Mouse (Mus musculus): ENCODE measurements around the gene Fam193a. TPM values are rescaled to one million over a fixed set of nuclear protein-coding genes. Genes with fewer than 3 reads are reported as not detected.
A peak's percentile ranks its signal among the peaks of the same experiment; 100 is the strongest.

Fam193a gene
- polyA plus RNA-seq, 1 experiment from 2014 or later: 6.7 TPM

DNA sequence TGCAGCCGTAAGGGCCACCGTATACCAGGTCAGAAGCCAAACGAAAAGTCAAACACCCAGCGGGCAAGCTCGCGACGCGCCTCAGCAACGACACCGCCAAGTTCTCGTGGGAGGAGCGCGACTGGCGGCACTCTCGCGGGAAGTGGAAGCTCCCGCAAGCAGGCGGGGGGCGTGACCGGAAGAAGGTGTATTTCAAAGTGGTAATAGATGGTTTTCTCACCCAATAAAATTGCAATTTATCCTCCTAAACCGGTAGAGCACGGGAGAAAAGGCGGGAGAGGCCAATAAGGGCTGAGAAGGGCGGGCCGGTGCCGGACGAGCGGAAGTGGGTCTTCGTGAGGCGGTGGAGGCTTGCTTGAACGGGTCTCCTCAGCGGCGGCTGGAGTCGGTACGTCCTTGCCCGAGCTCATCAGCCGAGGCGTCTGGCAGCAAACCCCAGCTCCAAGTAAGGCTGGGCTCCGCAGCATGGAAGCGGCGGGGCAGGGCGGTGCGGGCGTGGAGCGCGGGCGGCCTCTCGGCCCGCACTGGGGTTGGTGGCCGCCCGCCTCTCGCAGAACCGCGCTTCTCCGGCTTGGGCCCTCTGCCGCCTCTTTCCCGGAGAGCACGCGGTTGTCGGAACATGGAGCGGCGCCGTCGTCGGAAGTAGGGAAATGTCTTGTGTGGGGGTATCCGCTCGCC, 33.5 kb upstream of the Fam193a start, which contains the start of gene Rnf4:
Gene Rnf4, plus strand, starts transcription at position 193 of the 678 bp plus-strand sequence.
- peaks cover 9% of the 10 kb centered on the region for H3K4me1 ChIP-seq (ENCODE audit: control insufficient read depth, insufficient read depth, low read length)
- WGBS: under 1% methylated on average over 67 of the region's 67 CpGs
- H3K27ac ChIP-seq (ENCODE audit: low read length): peak within 1 kb of the TSS; percentile 97
- no peaks in the 10 kb centered on the region for H3K27me3 ChIP-seq (replicated peaks; ENCODE audit: control insufficient read depth, insufficient read depth, low read length)
- H3K9ac ChIP-seq (ENCODE audit: low read depth, low read length): peak within 1 kb of the TSS; percentile 99
- H3K36me3 ChIP-seq (ENCODE audit: control insufficient read depth, insufficient read depth, low read length): no peaks in the 10 kb centered on the region
- H3K9me3 ChIP-seq (ENCODE audit: control insufficient read depth, low read length): no peaks in the 10 kb centered on the region
- ATAC-seq: peak; percentile 98
- H3K4me2 ChIP-seq (ENCODE audit: low read depth, low read length): peak within 1 kb of the TSS; percentile 79
- H3K4me3 ChIP-seq (ENCODE audit: low read length): peak within 1 kb of the TSS; percentile 98

- H3K9ac ChIP-seq (ENCODE audit: low read depth, low read length): peak overlapping the region; percentile 99
- peaks cover 9% of the 10 kb centered on the region for H3K4me1 ChIP-seq (ENCODE audit: control insufficient read depth, insufficient read depth, low read length)
- H3K27me3 ChIP-seq (replicated peaks; ENCODE audit: control insufficient read depth, insufficient read depth, low read length): no peaks in the 10 kb centered on the region
- no peaks in the 10 kb centered on the region for H3K36me3 ChIP-seq (ENCODE audit: control insufficient read depth, insufficient read depth, low read length)
- peak overlapping the region; percentile 79 for H3K4me2 ChIP-seq (ENCODE audit: low read depth, low read length)
- WGBS: under 1% methylated on average over 42 of the region's 42 CpGs
- H3K27ac ChIP-seq (ENCODE audit: low read length): peak overlapping the region; percentile 97
- peak; percentile 58 for ATAC-seq
- H3K4me3 ChIP-seq (ENCODE audit: low read length): peak overlapping the region; percentile 98
- no peaks in the 10 kb centered on the region for H3K9me3 ChIP-seq (ENCODE audit: control insufficient read depth, low read length)
Measured at GRCm38 (mm10) chr5:34336775-34337450, 32.8 kb upstream of the Fam193a start.

- ATAC-seq: no peak
- no peaks in the 10 kb centered on the region for H3K27me3 ChIP-seq (replicated peaks; ENCODE audit: control insufficient read depth, insufficient read depth, low read length)
- no peak overlapping the region for H3K4me2 ChIP-seq (ENCODE audit: low read depth, low read length)
- no peak overlapping the region for H3K4me3 ChIP-seq (ENCODE audit: low read length)
- H3K27ac ChIP-seq (ENCODE audit: low read length): no peak overlapping the region
- H3K9me3 ChIP-seq (ENCODE audit: control insufficient read depth, low read length): no peaks in the 10 kb centered on the region
- no peaks in the 10 kb centered on the region for H3K36me3 ChIP-seq (ENCODE audit: control insufficient read depth, insufficient read depth, low read length)
- H3K4me1 ChIP-seq (ENCODE audit: control insufficient read depth, insufficient read depth, low read length): peaks cover 9% of the 10 kb centered on the region
- no peak overlapping the region for H3K9ac ChIP-seq (ENCODE audit: low read depth, low read length)
- 92% methylated on average over 6 of the region's 6 CpGs for WGBS
Measured at GRCm38 (mm10) chr5:34340246-34340645, 29.5 kb upstream of the Fam193a start.

DNA sequence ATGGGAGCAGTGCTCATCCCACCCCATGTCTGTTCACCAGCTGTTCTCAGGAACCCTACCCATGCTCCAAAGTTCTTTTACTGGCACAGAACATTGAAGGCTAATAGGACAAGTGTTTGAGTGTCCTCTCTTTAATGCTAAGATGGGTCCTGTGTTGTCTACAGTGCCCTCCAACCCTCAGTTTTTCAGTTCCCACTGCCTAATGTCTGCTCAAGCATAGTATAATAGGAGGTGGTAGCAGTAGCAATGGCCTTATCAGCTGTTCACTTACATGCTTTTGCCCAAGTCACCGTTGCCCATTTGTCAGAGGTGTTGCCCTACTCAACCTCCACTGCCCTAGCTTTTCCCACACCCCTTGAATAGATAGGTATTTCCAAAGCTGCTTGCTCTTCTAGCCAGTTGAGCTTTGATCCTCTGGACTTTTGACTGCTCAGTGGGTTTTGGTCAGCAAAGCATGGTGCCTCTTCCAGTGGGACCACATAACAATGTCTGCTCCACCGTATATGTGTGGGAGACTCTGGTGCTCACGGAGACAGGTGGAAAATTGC, 17.6 kb upstream of the Fam193a start:
- H3K4me2 ChIP-seq (ENCODE audit: low read depth, low read length): no peak overlapping the region
- H3K27me3 ChIP-seq (replicated peaks; ENCODE audit: control insufficient read depth, insufficient read depth, low read length): no peaks in the 10 kb centered on the region
- 96% methylated on average over 3 of the region's 3 CpGs for WGBS
- no peak overlapping the region for H3K4me3 ChIP-seq (ENCODE audit: low read length)
- H3K9ac ChIP-seq (ENCODE audit: low read depth, low read length): no peak overlapping the region
- no peaks in the 10 kb centered on the region for H3K4me1 ChIP-seq (ENCODE audit: control insufficient read depth, insufficient read depth, low read length)
- H3K27ac ChIP-seq (ENCODE audit: low read length): no peak overlapping the region
- ATAC-seq: no peak
- peaks cover 19% of the 10 kb centered on the region for H3K36me3 ChIP-seq (ENCODE audit: control insufficient read depth, insufficient read depth, low read length)
- no peaks in the 10 kb centered on the region for H3K9me3 ChIP-seq (ENCODE audit: control insufficient read depth, low read length)

DNA sequence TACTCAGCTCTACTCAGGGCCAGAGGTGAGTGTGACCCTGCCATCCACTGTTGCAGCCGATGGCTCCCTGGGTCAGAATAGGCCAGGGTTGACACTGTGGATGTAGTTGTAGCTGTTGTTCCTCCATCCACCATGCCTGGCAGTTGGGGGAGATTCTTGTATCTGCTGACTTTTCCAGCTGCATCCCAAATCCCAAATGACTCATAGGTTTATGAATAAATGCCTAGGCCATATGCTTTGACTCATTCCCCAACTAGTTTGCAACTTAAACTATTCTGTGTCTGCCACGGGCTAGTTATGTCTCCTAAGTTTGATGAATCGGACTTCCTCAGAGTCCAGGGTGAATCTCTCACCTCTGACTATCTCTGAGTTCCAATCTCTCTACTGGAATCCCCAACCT, 9.5 kb upstream of the Fam193a start:
- Histone ChIP-seq H3K9ac (ENCODE audit: low read depth, low read length) (no peak overlapping the region), H3K9me3 (ENCODE audit: control insufficient read depth, low read length) (no peaks in the 10 kb centered on the region), H3K4me1 (ENCODE audit: control insufficient read depth, insufficient read depth, low read length) (no peaks in the 10 kb centered on the region), H3K36me3 (ENCODE audit: control insufficient read depth, insufficient read depth, low read length) (peaks cover 5% of the 10 kb centered on the region; the same call in 1 of the 2 replicates), H3K4me3 (ENCODE audit: low read length) (no peak overlapping the region), H3K4me2 (ENCODE audit: low read depth, low read length) (no peak overlapping the region), H3K27ac (ENCODE audit: low read length) (no peak overlapping the region), H3K27me3 (replicated peaks; ENCODE audit: control insufficient read depth, insufficient read depth, low read length) (no peaks in the 10 kb centered on the region)
- ATAC-seq: no peak
- WGBS: 88% methylated on average over 3 of the region's 3 CpGs

DNA sequence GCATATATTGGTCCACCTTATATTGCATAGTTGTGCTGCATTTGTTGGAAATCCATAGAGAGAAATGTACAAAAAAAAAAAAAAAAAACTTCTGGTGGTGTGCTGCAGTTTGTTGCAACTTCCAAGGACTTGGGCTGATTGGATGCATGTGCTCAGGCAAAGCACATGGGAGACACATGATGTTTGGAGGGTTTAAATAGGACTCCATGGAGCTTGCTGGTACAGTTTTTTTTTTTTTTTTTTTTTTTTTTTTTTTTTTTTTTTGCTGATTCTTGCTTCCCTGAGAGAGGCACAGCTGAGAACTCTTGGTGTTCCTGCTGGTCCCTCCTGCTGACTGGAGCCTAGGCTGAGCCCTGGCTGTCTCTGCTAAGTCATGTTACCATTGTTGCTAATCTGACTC, 6.6 kb upstream of the Fam193a start:
- H3K4me1 ChIP-seq (ENCODE audit: control insufficient read depth, insufficient read depth, low read length): no peaks in the 10 kb centered on the region
- no peak for ATAC-seq
- H3K9me3 ChIP-seq (ENCODE audit: control insufficient read depth, low read length): no peaks in the 10 kb centered on the region
- no peak overlapping the region for H3K9ac ChIP-seq (ENCODE audit: low read depth, low read length)
- peaks cover 5% of the 10 kb centered on the region; the same call in 1 of the 2 replicates for H3K36me3 ChIP-seq (ENCODE audit: control insufficient read depth, insufficient read depth, low read length)
- H3K27ac ChIP-seq (ENCODE audit: low read length): no peak overlapping the region
- no peak overlapping the region for H3K4me3 ChIP-seq (ENCODE audit: low read length)
- H3K4me2 ChIP-seq (ENCODE audit: low read depth, low read length): no peak overlapping the region
- no peaks in the 10 kb centered on the region for H3K27me3 ChIP-seq (replicated peaks; ENCODE audit: control insufficient read depth, insufficient read depth, low read length)

- Histone ChIP-seq H3K36me3 (ENCODE audit: control insufficient read depth, insufficient read depth, low read length) (peaks cover 2% of the 10 kb centered on the region; the same call in 1 of the 2 replicates), H3K9ac (ENCODE audit: low read depth, low read length) (peak overlapping the region; percentile 81), H3K4me3 (ENCODE audit: low read length) (peak overlapping the region; percentile 92), H3K4me1 (ENCODE audit: control insufficient read depth, insufficient read depth, low read length) (0 out of 2 replicates have a peak, but pooled peaks cover 14% of the 10 kb centered on the region), H3K4me2 (ENCODE audit: low read depth, low read length) (peak overlapping the region; percentile 57), H3K9me3 (ENCODE audit: control insufficient read depth, low read length) (no peaks in the 10 kb centered on the region), H3K27ac (ENCODE audit: low read length) (peak overlapping the region; percentile 64), H3K27me3 (replicated peaks; ENCODE audit: control insufficient read depth, insufficient read depth, low read length) (no peaks in the 10 kb centered on the region)
- 72% methylated on average over 7 of the region's 7 CpGs for WGBS
- ATAC-seq: no peak
Measured at GRCm38 (mm10) chr5:34368551-34369290, 1.0 kb upstream of the Fam193a start.

GRCm38 (mm10) chr5:34370022-34370823, 490 bp downstream of the Fam193a start:
- WGBS: under 1% methylated on average over 69 of the region's 114 CpGs
- Histone ChIP-seq H3K27ac (ENCODE audit: low read length) (peak overlapping the region; percentile 76), H3K27me3 (replicated peaks; ENCODE audit: control insufficient read depth, insufficient read depth, low read length) (no peaks in the 10 kb centered on the region), H3K9me3 (ENCODE audit: control insufficient read depth, low read length) (no peaks in the 10 kb centered on the region), H3K36me3 (ENCODE audit: control insufficient read depth, insufficient read depth, low read length) (peaks cover under 1% of the 10 kb centered on the region; the same call in 1 of the 2 replicates), H3K4me3 (ENCODE audit: low read length) (peak overlapping the region; percentile 92), H3K9ac (ENCODE audit: low read depth, low read length) (peak overlapping the region; percentile 90), H3K4me1 (ENCODE audit: control insufficient read depth, insufficient read depth, low read length) (0 out of 2 replicates have a peak, but pooled peaks cover 14% of the 10 kb centered on the region), H3K4me2 (ENCODE audit: low read depth, low read length) (peak overlapping the region; percentile 64)
- peak; percentile 19 for ATAC-seq
